Mouse (Mus musculus) brain, embryonic 18.5 days (tissue): ENCODE results near the gene Ptpn13.
A peak's percentile ranks its signal among the peaks of the same experiment; 100 is the strongest.

Experiments used
- DNase-seq: peaks from one replicate; pipeline ENCODE4 v3.0.0-alpha.2; 2012; ENCODE audit warnings: low read depth, low spot score

The Ptpn13 gene

DNA sequence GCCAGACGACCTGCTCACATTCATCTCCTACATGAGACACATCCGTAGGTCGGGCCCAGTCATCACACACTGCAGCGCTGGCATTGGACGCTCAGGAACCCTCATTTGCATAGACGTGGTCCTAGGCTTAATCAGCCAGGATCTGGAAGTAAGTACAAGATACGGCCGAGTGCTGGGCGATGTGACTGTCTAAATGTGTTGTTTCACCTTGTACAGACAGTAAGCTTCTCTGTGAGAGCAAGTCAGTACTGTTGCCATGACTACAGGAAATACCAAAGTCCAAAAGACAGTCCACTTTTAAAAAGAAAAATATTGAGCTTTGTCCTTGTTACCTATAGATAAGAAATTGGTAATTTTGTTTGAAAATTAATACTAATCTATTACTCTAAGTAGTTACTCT lies 168.6 kb downstream of the Ptpn13 start:
- DNase-seq = no peak

DNA sequence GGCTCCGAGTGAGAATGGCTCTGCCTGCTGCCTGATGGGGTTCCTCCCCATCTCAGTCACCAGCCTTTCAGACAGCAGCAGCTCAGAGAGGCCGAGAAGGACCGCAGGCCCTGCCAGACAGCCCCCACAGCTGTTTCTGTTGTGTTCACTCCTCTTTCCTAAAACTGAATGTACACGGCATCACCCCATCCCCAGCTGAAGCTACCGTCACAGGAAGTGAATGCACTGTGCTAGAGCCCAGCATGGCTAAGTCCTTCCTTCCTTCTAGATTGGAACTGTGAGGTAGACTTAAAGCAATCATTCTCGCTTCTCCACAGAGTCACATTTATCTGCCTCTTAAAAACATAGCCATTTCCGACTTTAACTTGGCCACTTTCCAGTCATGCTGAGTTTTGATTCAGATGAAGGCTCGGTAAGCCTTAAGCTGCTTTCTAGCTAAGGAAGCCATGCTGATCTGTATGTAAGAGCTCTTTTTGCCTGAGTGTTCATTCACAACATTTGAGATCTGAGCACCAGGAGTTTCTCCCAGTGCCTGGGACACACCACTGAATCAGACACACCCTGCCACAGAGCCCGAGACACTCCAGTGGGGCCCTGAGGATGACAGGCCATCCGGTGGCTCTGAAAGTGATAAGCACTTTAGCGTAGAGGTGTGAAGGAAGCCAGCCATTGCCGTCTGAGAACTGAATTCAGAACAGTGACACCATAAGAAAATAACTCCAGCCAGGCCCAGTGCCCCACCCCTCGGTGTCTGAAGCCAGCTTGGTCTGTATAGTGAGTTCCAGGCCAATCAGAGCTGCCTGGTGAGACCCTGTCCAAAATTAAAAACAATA lies 170.6 kb downstream of the Ptpn13 start:
- DNase-seq = no peak

DNA sequence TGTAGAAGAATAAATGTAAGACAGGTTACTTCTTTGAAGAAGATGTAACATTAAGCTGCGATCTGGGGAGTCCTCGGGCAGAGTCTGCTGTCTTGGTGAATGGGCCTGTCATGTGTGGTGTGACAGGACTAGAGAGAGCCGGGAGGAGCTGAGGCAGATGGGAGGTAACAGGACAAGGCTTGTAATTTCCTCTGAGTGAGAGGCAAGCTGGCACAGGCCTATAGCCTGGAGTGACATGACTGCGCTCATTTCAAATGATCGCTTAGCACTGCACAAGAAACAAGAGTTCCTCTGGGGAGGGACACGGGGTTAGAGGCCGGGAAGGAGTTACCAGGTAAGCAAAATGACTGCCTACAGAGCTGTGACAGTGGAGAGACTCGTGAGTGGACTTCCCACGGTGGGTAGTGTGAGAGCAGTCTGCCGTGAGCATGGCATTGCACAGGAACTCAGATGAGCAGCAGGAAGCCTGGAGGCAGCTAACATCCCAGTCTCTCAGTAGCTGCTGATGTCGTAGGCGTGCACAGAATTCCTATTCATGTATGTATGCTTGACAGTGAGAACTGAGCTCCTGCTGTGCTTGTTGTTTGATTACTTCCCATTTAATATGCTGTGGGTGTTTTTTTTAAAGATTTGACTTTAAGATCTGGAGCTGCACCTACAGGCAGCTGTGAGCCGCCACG lies 171.6 kb downstream of the Ptpn13 start:
- DNase-seq = no peak

DNA sequence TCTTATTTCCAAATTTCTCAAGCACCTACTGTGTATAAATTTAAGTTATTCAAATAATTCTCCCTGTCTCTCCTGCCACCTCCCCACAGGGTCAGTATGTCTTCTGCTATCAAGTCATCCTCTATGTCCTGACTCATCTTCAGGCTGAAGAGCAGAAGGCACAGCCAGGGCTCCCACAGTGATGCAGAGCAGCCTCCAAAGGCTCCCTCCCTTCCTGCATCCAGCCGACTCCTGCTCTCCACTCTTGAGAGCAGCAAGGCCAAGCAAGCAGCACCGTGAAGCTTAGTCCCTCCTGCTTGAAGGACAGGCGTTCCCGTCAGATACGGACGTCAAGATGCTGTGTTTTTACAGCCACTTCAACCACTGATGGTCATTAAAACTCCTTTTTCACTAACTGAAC lies 172.6 kb downstream of the Ptpn13 start:
- no peak for DNase-seq

DNA sequence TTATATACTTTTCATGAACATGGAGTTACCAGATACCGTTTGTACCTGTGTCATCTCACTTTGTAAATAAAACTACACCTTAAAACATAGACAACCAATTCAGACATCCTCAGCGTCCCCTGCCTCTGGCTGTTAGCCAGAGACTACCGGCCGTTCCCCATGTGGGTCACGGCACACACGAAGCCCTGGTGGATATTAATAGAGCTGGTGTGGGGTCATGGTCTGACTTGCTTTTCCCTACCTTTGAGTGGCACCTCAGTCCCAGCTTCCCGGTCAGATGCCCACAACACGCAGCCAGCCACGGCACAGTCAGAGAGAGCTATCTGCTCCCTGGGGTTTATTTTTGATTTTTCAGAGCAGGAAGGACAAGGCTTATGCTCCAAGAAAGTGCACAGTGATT lies 173.3 kb downstream of the Ptpn13 start:
- no peak for DNase-seq

DNA sequence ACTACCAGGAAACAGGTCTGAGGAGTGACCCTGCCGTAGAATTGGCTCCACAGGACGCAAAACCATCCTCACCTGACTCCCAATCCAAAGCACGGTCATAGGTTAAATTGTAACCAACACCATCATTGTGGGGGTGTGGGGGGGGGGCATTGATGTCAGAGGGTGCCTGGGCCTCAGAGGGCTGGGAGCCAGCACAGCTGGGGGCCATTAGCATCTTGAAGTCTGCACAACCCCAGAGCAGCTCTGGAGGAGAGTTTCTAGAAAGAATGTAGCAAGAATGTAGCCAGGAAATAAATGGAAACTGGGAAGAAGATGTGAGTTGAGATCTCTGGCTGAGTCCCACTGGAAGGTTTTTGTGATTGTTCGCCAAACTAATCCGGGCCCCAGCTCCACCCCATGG lies 173.9 kb downstream of the Ptpn13 start:
- no peak for DNase-seq

DNA sequence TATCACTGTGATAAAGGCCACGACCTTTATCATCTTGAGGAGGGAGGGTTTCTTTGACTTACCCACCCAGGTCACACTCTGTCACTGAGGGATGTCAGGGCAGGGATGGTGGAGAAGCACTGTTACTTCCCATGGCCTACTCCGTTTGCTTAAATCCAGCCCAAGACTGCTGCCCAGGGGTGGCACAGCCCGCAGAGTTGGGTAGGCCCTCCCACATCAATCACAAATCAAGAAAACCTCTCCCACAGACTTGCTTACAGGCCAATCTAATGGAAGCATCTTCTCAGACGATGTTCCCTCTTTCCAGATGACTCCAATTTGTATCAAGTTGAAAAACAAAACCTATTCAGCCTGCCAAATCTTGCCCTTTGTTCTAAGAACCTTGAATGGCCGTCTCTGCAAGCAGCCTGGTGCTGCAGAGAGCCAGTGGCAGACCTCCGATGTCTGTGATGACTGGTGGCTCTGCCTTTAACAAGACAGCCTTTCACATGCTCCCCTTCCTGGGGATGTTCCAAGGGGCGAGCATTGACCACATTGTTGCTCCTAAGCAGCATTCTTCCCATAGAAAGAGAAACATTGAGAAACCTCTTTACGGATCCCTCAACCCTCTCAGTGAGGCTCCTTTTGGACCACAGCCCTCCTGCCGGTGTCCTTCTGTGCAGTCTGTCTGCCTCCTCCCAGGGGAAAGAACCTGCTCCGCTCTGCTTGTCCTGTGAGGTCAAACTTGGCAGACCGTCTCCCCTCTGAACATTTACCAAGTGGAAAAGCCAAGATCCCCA lies 178.3 kb downstream of the Ptpn13 start:
- DNase-seq = no peak

DNA sequence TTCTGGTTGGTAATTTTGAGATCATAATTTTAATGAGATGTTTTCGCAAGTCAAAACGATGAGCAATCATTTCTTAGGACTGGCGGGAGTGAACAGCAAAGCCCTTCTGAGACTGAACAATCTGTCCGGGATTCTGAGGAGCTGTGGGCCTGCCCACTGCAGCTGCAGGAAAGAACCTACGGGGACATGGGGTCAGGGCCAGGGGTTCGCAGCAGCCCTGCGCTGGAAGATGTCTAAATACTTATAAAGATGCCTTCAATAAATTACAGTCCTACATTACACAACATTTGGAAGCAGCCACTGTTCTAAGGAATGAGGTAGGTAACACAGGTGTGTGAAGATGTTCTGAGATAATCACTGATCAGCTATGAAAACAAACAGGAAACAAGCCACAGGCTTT lies 180.7 kb downstream of the Ptpn13 start:
- no peak for DNase-seq

DNA sequence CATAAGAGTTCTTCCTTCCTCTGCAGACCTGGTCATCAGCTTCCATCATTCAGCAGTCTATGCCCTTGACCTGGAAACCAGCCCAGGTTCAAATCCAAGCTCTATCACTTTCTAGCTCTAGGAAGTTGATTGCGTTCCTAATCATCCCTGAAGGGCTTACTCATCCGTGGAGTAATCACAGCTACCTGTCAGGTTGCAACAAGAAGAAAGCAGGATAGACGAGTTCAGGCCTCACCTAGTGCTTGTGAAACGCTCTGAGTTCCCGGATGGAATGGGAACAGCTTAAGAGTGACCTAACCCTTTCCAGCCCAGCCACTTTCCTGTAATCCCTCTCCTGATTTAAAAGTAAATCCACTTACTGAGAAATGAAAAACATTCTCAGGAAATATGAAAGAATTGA lies 185.2 kb downstream of the Ptpn13 start:
- no peak for DNase-seq

DNA sequence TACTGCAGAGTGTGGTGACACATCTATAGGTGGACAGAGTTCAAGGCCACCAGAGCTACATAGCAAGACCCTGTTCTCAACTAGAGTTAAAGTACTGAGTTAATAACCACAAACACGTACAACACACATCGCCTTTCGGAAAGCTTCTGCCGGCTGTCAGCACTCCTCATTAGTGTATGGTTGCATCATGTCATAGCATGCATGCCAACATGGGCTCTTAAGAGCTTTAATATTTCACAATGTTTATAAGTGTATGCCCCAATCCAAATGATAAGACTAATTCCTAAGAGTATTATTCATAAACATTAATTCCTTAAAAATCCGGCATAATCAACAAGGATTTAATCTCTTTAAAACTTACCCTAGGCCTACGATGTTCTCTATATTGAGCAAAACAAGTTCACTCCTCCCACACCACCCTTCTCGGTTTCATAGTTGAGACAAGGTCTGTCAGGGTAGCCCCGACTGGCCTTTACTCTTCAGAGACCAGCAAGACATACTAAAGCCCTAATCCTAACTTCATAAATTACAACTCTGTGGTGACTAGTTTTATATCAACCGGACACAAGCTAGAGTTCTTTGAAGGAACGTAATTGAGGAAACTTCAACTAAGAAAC lies 186.0 kb downstream of the Ptpn13 start:
- DNase-seq = no peak

DNA sequence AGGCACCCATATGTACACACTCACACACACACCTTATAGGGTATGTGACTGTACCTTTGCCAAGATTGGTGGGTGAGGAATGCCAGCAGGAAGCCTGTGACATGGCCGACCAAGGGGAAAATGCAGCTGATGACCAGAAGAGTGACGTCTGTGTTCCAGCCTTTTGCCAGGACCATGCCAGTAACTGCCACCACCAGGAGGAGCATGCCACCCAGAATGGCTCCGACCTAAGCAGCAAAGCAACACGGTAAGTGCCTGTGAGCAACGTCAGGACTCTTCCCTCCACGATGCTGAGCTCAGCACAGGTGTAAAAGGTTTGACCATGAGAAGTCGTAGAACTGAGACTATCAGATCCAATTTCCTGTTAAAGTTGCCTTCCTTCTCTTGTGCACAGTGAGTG lies 187.3 kb downstream of the Ptpn13 start:
- no peak for DNase-seq

DNA sequence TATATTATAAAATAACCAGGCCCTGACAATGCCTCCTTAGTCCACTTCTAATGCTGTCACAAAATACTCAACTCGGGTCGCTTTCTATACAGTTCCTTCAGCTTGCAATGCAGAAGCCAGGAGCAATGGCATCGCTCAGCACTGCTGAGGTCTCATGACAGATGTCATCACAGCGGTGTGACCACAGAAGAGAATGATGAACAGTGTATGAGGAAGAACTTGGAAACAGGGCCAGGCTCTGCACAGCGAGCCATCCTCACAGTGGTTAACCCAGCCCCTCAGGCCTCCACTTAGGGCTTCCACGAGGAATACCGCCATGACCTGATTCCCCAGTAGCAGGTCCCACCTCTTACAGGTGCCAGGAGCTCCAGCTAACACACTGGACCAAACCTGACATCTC lies 189.4 kb downstream of the Ptpn13 start:
- DNase-seq = no peak

DNA sequence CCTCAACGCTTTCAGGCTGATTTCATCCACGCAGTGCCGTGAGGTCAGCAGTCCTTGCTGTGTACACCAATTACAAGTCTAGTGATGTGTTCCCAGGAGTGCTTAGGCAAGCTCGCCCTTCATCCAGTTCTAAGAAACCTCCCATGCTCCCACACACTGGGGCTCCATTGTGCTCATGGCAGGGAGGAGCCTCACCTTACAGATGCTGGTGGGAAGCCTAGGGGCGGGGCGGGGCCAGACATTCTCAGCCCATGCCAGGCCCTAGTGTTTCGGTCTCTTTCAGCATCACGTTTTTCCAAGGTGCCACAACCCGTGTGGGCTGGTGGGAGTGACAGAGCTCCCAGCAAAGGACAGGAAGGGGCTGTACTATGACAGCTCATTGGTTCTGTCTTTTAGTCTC lies 192.2 kb downstream of the Ptpn13 start:
- no peak for DNase-seq

DNA sequence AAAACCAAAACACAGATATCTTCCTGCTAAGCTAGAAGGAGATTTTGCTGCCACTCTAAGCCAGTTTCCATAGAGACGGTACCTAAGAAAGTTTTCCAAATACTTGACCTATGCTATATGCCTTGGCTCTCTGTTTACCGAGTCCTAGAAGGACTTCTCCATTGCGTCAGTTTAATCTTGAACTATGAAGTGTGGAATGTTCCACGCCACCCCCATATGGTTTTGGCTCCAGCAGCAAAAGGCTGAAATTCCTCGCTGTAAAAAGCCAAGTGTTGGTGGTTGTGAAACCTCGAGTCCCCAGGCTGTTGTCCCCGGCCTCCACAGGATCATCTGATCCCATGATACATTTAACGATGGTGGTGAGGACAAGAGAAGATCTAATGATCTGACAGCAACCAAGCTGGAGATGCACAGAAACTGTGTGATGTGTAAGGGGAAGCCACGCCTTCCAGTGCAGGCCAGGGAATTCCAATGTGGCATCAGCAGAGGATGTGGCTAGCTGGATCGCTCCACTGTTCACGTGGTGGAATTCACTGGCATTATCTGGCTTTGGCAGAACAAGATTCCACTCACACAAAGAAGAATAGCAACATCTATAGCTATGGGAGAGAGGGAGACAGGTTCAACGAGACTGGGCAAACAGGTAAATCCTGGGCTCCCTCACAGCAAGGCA lies 195.4 kb downstream of the Ptpn13 start:
- DNase-seq = no peak

DNA sequence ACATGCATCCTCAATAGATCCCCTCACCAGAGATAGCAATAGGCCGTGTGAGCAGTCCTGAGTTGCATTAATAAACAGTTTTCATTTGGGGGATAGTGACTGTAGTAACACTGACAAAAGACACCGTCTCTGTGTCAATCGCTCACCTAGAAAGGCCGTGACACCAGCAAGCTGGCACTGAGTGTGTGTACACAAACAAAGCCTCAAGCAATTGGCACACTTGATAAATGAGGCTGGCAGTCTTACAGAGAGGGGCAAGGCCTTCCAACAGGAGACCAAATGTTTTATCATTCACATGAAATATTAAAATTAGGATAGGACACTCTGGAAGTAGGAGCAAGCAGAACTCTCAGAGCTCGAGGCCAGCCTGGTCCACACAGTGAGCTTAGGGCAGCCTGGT lies 197.3 kb downstream of the Ptpn13 start:
- no peak for DNase-seq

DNA sequence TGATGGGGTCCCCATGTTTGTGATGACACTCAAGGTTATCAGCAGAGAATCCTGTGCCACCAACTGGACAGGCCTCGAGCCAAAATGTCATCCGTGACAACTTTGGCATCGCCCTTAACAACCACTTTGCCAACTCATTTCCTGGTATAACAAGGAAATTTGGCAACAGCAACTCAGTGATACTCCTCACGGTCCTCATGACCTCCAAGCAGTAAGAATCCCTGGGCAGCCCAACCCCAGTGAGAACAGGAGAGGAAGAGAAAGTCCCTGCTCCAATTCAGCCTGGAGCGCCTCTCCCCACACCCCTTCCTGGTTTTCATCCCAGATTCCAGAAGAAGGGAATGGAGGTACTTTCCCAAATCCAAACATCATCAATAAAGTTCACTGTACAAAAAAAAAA lies 199.8 kb downstream of the Ptpn13 start:
- DNase-seq = no peak

DNA sequence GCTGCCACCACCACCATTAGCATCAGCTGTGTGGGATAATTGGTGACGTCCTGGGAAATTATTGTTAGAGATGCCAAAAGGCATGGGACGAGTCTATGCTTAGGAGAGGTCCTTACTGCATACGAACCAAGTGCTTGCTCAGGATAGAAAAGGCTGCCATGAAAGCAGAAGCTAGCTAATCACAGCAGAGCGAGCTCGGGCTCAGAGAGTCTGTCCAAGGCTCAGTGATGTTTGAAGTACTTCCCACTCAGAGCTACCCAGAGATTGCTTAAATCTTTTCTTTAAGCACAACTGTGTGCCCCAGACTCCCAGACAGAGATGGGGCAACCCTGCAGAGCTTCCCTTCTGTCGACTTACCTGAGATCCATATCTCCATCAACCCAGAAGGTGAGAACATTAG lies 203.5 kb downstream of the Ptpn13 start:
- no peak for DNase-seq

DNA sequence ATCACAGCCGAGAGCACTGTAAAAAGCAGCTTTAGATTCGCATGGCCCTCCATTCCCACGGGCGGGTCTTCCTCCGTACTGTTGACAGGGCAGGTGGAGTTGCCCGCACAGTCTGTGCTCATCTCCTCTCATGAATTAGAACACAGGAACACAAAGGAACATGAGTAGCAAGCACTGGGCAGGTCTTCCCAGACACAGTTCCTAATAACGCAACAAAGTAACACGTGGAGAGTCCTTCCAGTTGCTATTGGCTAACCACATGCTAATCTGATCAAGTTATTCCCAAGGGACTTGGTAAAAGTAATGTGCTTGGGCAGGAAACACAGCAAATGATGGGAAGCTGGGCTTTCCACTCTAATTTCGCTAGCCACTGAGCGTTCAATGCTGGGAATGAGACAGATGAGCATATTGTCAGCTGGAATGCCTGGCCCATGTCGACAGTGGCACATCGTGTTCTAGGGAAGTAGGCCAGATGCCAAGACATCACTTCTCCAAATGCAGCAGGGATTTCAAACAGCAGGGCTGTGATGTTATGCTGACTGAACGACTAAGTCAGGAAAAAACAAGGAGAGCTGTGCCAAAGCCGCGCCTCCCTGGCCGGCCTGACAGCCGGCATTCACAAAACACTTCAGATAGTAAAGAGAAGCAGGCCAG lies 204.2 kb downstream of the Ptpn13 start, which contains the start of gene Slc10a6:
TSS of gene Slc10a6 (minus strand) at position 293 of the 654 bp plus-strand sequence.
- peak; percentile 50 for DNase-seq

DNA sequence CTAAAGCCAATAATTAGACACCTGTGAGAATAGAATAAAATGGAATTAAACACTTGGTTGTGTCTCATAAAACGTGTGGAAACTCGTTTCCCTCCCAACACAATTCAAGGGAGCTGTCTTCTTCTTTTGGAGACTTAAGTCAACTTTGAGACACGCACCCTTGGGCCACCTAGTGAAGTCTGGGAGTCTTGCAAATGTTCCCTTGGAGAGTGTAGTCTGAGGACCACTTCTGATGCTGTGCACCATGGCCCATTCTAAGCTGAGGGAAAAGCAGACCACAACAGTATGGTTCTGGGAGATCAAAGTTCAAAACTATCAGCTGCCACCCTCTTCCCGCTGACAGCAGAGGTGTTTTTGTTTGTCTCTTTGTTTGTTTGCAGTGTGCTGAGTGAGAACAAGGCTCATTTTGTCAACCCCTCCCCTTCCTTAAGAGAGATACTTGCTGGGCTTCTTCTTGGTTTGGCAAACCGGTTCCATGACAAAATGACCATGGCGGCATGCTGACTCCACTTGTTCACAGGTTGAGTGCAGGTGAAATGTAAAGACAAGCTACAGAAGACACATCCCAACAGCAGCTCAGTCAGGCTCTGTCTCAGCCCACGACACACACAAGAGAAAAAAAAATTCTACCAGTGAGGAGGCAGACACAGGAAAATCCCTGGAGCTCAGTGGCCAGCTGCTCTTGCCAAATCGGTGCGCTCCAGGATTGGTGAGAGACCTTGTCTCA lies 205.0 kb downstream of the Ptpn13 start:
- DNase-seq = no peak

DNA sequence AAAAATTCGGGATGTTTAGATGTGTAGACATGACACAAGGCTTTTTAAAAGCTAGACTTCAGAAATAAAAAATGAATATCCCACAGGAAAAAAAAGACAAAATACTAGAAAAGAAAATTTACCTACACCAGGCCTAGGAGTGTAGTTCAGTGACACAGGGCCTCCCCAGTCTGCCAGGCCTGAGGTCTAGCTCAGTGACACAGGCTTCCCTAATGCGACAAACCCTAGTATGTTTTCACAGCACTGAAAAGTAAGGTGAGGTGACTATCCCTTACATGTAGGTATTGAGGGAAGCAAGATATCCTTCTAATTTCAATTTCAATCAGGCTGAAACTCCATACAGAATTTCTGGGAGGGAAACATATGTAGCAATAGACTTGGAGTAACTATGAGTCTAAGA lies 212.2 kb downstream of the Ptpn13 start:
- DNase-seq = no peak
